Mouse (Mus musculus): ENCODE results near the gene Zmat1. TPM values are rescaled to one million over a fixed set of nuclear protein-coding genes. Genes with fewer than 3 reads are reported as not detected.
"Not testable (repeated sequence)": the region's sequence is repeated elsewhere in the genome, so short reads cannot be mapped to it uniquely, and the experiment has no call there.

Gene Zmat1
- 1 to 10 TPM; 1.3 to 2.5 TPM for total RNA-seq (2021)
- long read RNA-seq, experiment 1, partial matches to known transcripts = 0 of 5 reads
- long read RNA-seq, experiment 1, other reads (novel, unspliced or antisense) = 3 of 5 reads
- long read RNA-seq, experiment 2 = 0 reads

GRCm38 (mm10) chrX:135008720-135009470, at the start of gene Zmat1:
Gene Zmat1, minus strand, starts transcription at chrX:135009209.
- DNase-seq = peak; percentile 76

GRCm38 (mm10) chrX:135053939-135054338, 44.9 kb upstream of the Zmat1 start:
- DNase-seq = not testable (repeated sequence)

GRCm38 (mm10) chrX:135035962-135036375, 27.0 kb upstream of the Zmat1 start:
- DNase-seq = no peak

- no peak for DNase-seq
Measured at GRCm38 (mm10) chrX:135025135-135025534, 16.1 kb upstream of the Zmat1 start.

- DNase-seq = no peak
Measured at GRCm38 (mm10) chrX:135011381-135011780, 2.4 kb upstream of the Zmat1 start.

GRCm38 (mm10) chrX:135009471-135009815, 434 bp upstream of the Zmat1 start:
- DNase-seq = no peak

GRCm38 (mm10) chrX:135008021-135008420, 988 bp downstream of the Zmat1 start:
- no peak for DNase-seq

GRCm38 (mm10) chrX:134964546-134964945, 44.5 kb downstream of the Zmat1 start, which contains the start of gene Nxf2:
Gene Nxf2, minus strand, starts transcription at chrX:134964754.
- no peak for DNase-seq

GRCm38 (mm10) chrX:134963305-134964094, 45.5 kb downstream of the Zmat1 start:
- DNase-seq = peak; percentile 49

GRCm38 (mm10) chrX:134930361-134930760, 78.6 kb downstream of the Zmat1 start:
- peak; percentile 29 for DNase-seq

GRCm38 (mm10) chrX:134929927-134930326, 79.1 kb downstream of the Zmat1 start:
- DNase-seq = no peak

GRCm38 (mm10) chrX:134925058-134925457, 84.0 kb downstream of the Zmat1 start:
- peak; percentile 20 for DNase-seq

GRCm38 (mm10) chrX:134923675-134924424, 85.2 kb downstream of the Zmat1 start:
- no peak for DNase-seq

Other genes starting within 250 kb of the Zmat1 start
- gene Armcx2, start 200.0 kb downstream of the Zmat1 start, total RNA-seq (2021) = 10 to 100 TPM; 30.9 to 42.7 TPM
- under 1 TPM; 0.14 TPM for gene Nxf2, start 44.5 kb downstream of the Zmat1 start, total RNA-seq (2021)
- gene Gm15023, start 168.4 kb upstream of the Zmat1 start, total RNA-seq (2021) = not detected
- gene Tceal6, start 201.5 kb upstream of the Zmat1 start, total RNA-seq (2021) = 1 to 10 TPM in 1 of 2 experiments, under 1 TPM in 1; 0.89 to 1.9 TPM